In the genomic region with DNA sequence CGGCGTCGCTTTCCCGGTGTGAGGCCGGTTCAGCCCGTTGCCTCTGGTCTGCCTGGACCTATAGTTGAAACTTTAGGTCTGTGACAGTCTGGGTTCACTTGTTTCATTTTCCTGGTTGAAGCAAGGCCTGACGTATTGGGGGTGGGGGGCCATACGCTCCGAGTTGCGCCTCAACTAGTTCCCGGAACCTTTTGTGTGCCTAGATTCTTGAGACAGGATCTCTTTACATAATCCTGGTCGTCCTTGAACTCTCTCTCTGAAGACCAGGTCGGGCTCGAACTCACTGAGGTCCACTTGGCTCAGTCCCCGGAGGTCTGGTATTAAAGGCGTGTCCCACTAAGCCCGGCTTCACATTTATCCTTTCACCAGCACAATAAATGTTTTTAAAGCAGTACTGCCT, we compare ENCODE assay signal across 8 mouse cellular contexts. TPM values are rescaled to one million over a fixed set of nuclear protein-coding genes. Genes with fewer than 3 reads are reported as not detected.
DNase-seq lines count a peak whose midpoint lies in the region; ATAC-seq and TF ChIP-seq lines count a peak whose summit lies in the region.

No protein-coding gene starts in this region.

- peaks cover 8 to 17% of the 10 kb centered on the region in 2 experiments for H3K4me1 ChIP-seq in heart, embryonic 14.5 days (ENCODE audit: control insufficient read depth in 2 of 2, insufficient read depth in 2 of 2, low read length in 2 of 2)
- peaks cover 47% of the 10 kb centered on the region for H3K4me1 ChIP-seq in G1E (ENCODE audit: insufficient read depth, low read depth, low read length)
- peaks cover 12% of the 10 kb centered on the region for H3K4me1 ChIP-seq in forebrain, postnatal 0 days (ENCODE audit: insufficient read depth)
- H3K4me1 ChIP-seq in midbrain, embryonic 11.5 days (ENCODE audit: control insufficient read depth, insufficient read depth, low read length): peaks cover 11% of the 10 kb centered on the region

- peaks cover 18% of the 10 kb centered on the region for H3K36me3 ChIP-seq in heart, embryonic 14.5 days (ENCODE audit: control insufficient read depth, insufficient read depth, low read length)
- peaks cover 37% of the 10 kb centered on the region for H3K36me3 ChIP-seq in G1E (replicated peaks)
- H3K36me3 ChIP-seq in forebrain, postnatal 0 days (ENCODE audit: insufficient read depth): peaks cover 21% of the 10 kb centered on the region
- peaks cover 12% of the 10 kb centered on the region for H3K36me3 ChIP-seq in midbrain, embryonic 11.5 days (ENCODE audit: control insufficient read depth, insufficient read depth, low read length)

- no peak for TF ChIP-seq CTCF in G1E (IDR thresholded peaks at IDR 0.05; ENCODE audit: low read depth, low read length)
- no peak for TF ChIP-seq CTCF in forebrain, postnatal 0 days (IDR thresholded peaks at IDR 0.05; ENCODE audit: low read depth)

- no peaks in the 10 kb centered on the region for H3K27me3 ChIP-seq in heart, embryonic 14.5 days (ENCODE audit: control insufficient read depth, insufficient read depth, low read length)
- H3K27me3 ChIP-seq in G1E (ENCODE audit: insufficient read depth, low read length): no peaks in the 10 kb centered on the region
- H3K27me3 ChIP-seq in forebrain, postnatal 0 days (ENCODE audit: insufficient read depth, low read length): no peaks in the 10 kb centered on the region
- no peaks in the 10 kb centered on the region for H3K27me3 ChIP-seq in midbrain, embryonic 11.5 days (ENCODE audit: control insufficient read depth, insufficient read depth, low read length)

- peak overlapping the region; percentile 94 for H3K4me2 ChIP-seq in heart, embryonic 14.5 days (ENCODE audit: low read length)
- H3K4me2 ChIP-seq in forebrain, postnatal 0 days (ENCODE audit: low read depth): peak overlapping the region; percentile 85
- H3K4me2 ChIP-seq in midbrain, embryonic 11.5 days: peak overlapping the region; percentile 92

- peak overlapping the region; percentile 90 to 92 for H3K27ac ChIP-seq in heart, embryonic 14.5 days (replicated peaks in 1 of 2; ENCODE audit: control insufficient read depth in 1 of 2, insufficient read depth in 1 of 2, low read depth in 2 of 2, low read length in 2 of 2)
- H3K27ac ChIP-seq in forebrain, postnatal 0 days (ENCODE audit: low read depth, low read length): peak overlapping the region; percentile 95
- no peak overlapping the region for H3K27ac ChIP-seq in midbrain, embryonic 11.5 days (ENCODE audit: low read depth, low read length)

- H3K9me3 ChIP-seq in heart, embryonic 14.5 days (ENCODE audit: control insufficient read depth, low read length): no peaks in the 10 kb centered on the region
- H3K9me3 ChIP-seq in G1E (replicated peaks): no peaks in the 10 kb centered on the region
- no peaks in the 10 kb centered on the region for H3K9me3 ChIP-seq in forebrain, postnatal 0 days (ENCODE audit: low read length)
- no peaks in the 10 kb centered on the region for H3K9me3 ChIP-seq in midbrain, embryonic 11.5 days (ENCODE audit: control insufficient read depth, low read length)

- peak overlapping the region; percentile 87 to 96 for H3K4me3 ChIP-seq in heart, embryonic 14.5 days (ENCODE audit: control insufficient read depth in 1 of 2, insufficient read depth in 1 of 2, low read depth in 1 of 2, low read length in 2 of 2)
- H3K4me3 ChIP-seq in G1E (ENCODE audit: low read depth, low read length): peak overlapping the region; percentile 92
- H3K4me3 ChIP-seq in forebrain, postnatal 0 days (ENCODE audit: low read depth, low read length): peak overlapping the region; percentile 93
- H3K4me3 ChIP-seq in midbrain, embryonic 11.5 days (ENCODE audit: low read depth, low read length): peak overlapping the region; percentile 92

- no peak for ATAC-seq in heart, embryonic 14.5 days (ENCODE audit: insufficient number of reproducible peaks, insufficient read depth, low FRiP score, low read depth)
- no peak for ATAC-seq in G1E (ENCODE audit: extremely low read depth, insufficient number of reproducible peaks, low FRiP score, poor library complexity, severe bottlenecking)
- no peak for ATAC-seq in forebrain, postnatal 0 days
- no peak for ATAC-seq in midbrain, embryonic 11.5 days (ENCODE audit: low FRiP score)

- DNase-seq in heart, adult 18-20 months: no peak
- DNase-seq in G1E (ENCODE audit: low spot score): no peak
- DNase-seq in forebrain, postnatal 0 days: no peak
- DNase-seq in midbrain, embryonic 11.5 days (ENCODE audit: low spot score, missing footprints): no peak
- no peak for DNase-seq in gastrocnemius, adult 8-10 months (ENCODE audit: low spot score in 2 of 2)
- no peak for DNase-seq in kidney, adult 9 months
- DNase-seq in urinary bladder, postnatal 10 days (ENCODE audit: low spot score): no peak

- WGBS in heart, embryonic 14.5 days: under 1% methylated on average over 17 of the region's 17 CpGs
- under 1% methylated on average over 17 of the region's 17 CpGs for WGBS in forebrain, postnatal 0 days
- WGBS in midbrain, embryonic 11.5 days: under 1% methylated on average over 17 of the region's 17 CpGs

- H3K9ac ChIP-seq in heart, embryonic 14.5 days (ENCODE audit: low read length): peak overlapping the region; percentile 89
- peak overlapping the region; percentile 81 for H3K9ac ChIP-seq in forebrain, postnatal 0 days
- peak overlapping the region; percentile 91 for H3K9ac ChIP-seq in midbrain, embryonic 11.5 days (ENCODE audit: low read length)

RNA-seq across cellular contexts. Expression of a gene that starts 0.8 kb away (rescaled TPM):
- polyA plus RNA-seq in heart, embryonic 14.5 days (2014; fragmentation: Nextera tagmentation; extraction: Ambion mirVana): 114 and 119 TPM in 2 replicates
- 10 to 100 TPM; 15.2 to 15.9 TPM for total RNA-seq in heart, adult 18-20 months (2021)
- 101 and 141 TPM in 2 replicates for total RNA-seq in G1E (2014; fragmentation: Nextera tagmentation)
- 226 and 266 TPM in 2 replicates for total RNA-seq in G1E (2017)
- 58.0 and 77.5 TPM in 2 replicates for polyA plus RNA-seq in G1E (2012)
- 54.1 and 58.4 TPM in 2 replicates for total RNA-seq in forebrain, postnatal 0 days (2014; rRNA removed)
- 76.3 and 79.5 TPM in 2 replicates for polyA plus RNA-seq in forebrain, postnatal 0 days (2015; fragmentation: Nextera tagmentation; extraction: Ambion mirVana)
- polyA plus RNA-seq in midbrain, embryonic 11.5 days (2014; fragmentation: Nextera tagmentation; extraction: Ambion mirVana): 223 and 253 TPM in 2 replicates
- total RNA-seq in gastrocnemius, adult 8-10 months (2022): 10 to 100 TPM; 10.6 to 12.0 (median 11.7) TPM

RNA-seq across cellular contexts. Expression of a gene that starts 16.8 kb away (rescaled TPM):
- 19.5 and 22.7 TPM in 2 replicates for polyA plus RNA-seq in heart, embryonic 14.5 days (2014; fragmentation: Nextera tagmentation; extraction: Ambion mirVana)
- total RNA-seq in heart, adult 18-20 months (2021): 10 to 100 TPM; 51.1 to 52.7 TPM
- 104 and 109 TPM in 2 replicates for total RNA-seq in G1E (2014; fragmentation: Nextera tagmentation)
- total RNA-seq in G1E (2017): 89.4 and 116 TPM in 2 replicates
- 150 and 153 TPM in 2 replicates for polyA plus RNA-seq in G1E (2012)
- total RNA-seq in forebrain, postnatal 0 days (2014; rRNA removed): 70.8 and 72.6 TPM in 2 replicates
- 18.5 and 25.2 TPM in 2 replicates for polyA plus RNA-seq in forebrain, postnatal 0 days (2015; fragmentation: Nextera tagmentation; extraction: Ambion mirVana)
- 18.6 and 20.3 TPM in 2 replicates for polyA plus RNA-seq in midbrain, embryonic 11.5 days (2014; fragmentation: Nextera tagmentation; extraction: Ambion mirVana)
- total RNA-seq in gastrocnemius, adult 8-10 months (2022): 10 to 100 TPM; 23.2 to 24.1 (median 23.6) TPM

RNA-seq across cellular contexts. Expression of a gene that starts 25.4 kb away (rescaled TPM):
- 35.6 and 35.9 TPM in 2 replicates for polyA plus RNA-seq in heart, embryonic 14.5 days (2014; fragmentation: Nextera tagmentation; extraction: Ambion mirVana)
- total RNA-seq in heart, adult 18-20 months (2021): 10 to 100 TPM; 41.1 to 43.2 TPM
- 223 and 228 TPM in 2 replicates for total RNA-seq in G1E (2014; fragmentation: Nextera tagmentation)
- total RNA-seq in G1E (2017): 405 and 468 TPM in 2 replicates
- 69.3 and 92.9 TPM in 2 replicates for polyA plus RNA-seq in G1E (2012)
- 9.2 and 9.9 TPM in 2 replicates for total RNA-seq in forebrain, postnatal 0 days (2014; rRNA removed)
- polyA plus RNA-seq in forebrain, postnatal 0 days (2015; fragmentation: Nextera tagmentation; extraction: Ambion mirVana): 6.7 and 9.2 TPM in 2 replicates
- polyA plus RNA-seq in midbrain, embryonic 11.5 days (2014; fragmentation: Nextera tagmentation; extraction: Ambion mirVana): 10.9 and 12.8 TPM in 2 replicates
- 10 to 100 TPM; 14.6 to 17.2 (median 15.6) TPM for total RNA-seq in gastrocnemius, adult 8-10 months (2022)

RNA-seq across cellular contexts. Expression of a gene that starts 49.3 kb away (rescaled TPM):
- polyA plus RNA-seq in heart, embryonic 14.5 days (2014; fragmentation: Nextera tagmentation; extraction: Ambion mirVana): 0.42 and 0.58 TPM in 2 replicates
- under 1 TPM; 0.07 to 0.41 TPM for total RNA-seq in heart, adult 18-20 months (2021)
- 1.1 TPM in 1 of 2 replicates, not detected in the other for total RNA-seq in G1E (2014; fragmentation: Nextera tagmentation)
- total RNA-seq in G1E (2017): 1.6 and 1.8 TPM in 2 replicates
- 0.23 and 0.38 TPM in 2 replicates for polyA plus RNA-seq in G1E (2012)
- 0.46 and 0.57 TPM in 2 replicates for total RNA-seq in forebrain, postnatal 0 days (2014; rRNA removed)
- 0.20 and 0.27 TPM in 2 replicates for polyA plus RNA-seq in forebrain, postnatal 0 days (2015; fragmentation: Nextera tagmentation; extraction: Ambion mirVana)
- 0.31 and 0.37 TPM in 2 replicates for polyA plus RNA-seq in midbrain, embryonic 11.5 days (2014; fragmentation: Nextera tagmentation; extraction: Ambion mirVana)
- under 1 TPM in 2 of 4 experiments, not detected in 2; 0.15 to 0.16 TPM for total RNA-seq in gastrocnemius, adult 8-10 months (2022)

Comparison
In these comparisons a context has a peak if more than half of its experiments do, and no peak if none do; other contexts are left out.
1. RNA of a gene that starts 25.4 kb away (total RNA-seq): 223 to 468 TPM in G1E; 41.1 to 43.2 TPM in heart, adult 18-20 months, 14.6 to 17.2 TPM in gastrocnemius, adult 8-10 months and 9.2 to 9.9 TPM in forebrain, postnatal 0 days; every median in the first group is over 4 times any median in the second.
2. Peak in every context shown above with its lines, with median percentiles within 50 percentile points of each other: H3K4me2 ChIP-seq, H3K4me3 ChIP-seq and H3K9ac ChIP-seq.